ENCODE assay signal across 20 mouse cellular contexts in genomic region chr1:192457037-192457436, GRCm38 (mm10).
"Had no signal": no experiment of that assay in that cellular context is flagged by ENCODE, and none has a peak within 500 bp of the region (broad histone marks: within the 10 kb centered on the region; RNA-seq: fewer than 3 reads in every experiment).

No protein-coding gene starts in this region.

- H3K9me3 ChIP-seq: heart, embryonic 10.5 days; heart, embryonic 12.5 days; hindbrain, embryonic 10.5 days; hindbrain, embryonic 12.5 days; kidney, embryonic 15.5 days; limb, embryonic 13.5 days; limb, embryonic 15.5 days; liver, embryonic 12.5 days had no signal

- H3K27ac ChIP-seq: gastrocnemius, adult 2 months; heart, embryonic 10.5 days; hindbrain, embryonic 10.5 days; hindbrain, embryonic 12.5 days; hindbrain, embryonic 14.5 days; kidney, embryonic 15.5 days; kidney, postnatal 0 days; limb, embryonic 13.5 days; limb, embryonic 15.5 days; liver, embryonic 12.5 days; liver, embryonic 14.5 days had no signal

- ATAC-seq: hindbrain, embryonic 16.5 days; inflammation-experienced regulatory T-cells, adult 6 months; liver, embryonic 12.5 days had no signal

- H3K4me3 ChIP-seq: gastrocnemius, adult 2 months; heart, embryonic 10.5 days; heart, embryonic 12.5 days; hindbrain, embryonic 10.5 days; hindbrain, embryonic 12.5 days; kidney, embryonic 15.5 days; limb, embryonic 13.5 days; limb, embryonic 15.5 days; liver, embryonic 12.5 days had no signal

- H3K9ac ChIP-seq: heart, embryonic 12.5 days; hindbrain, embryonic 12.5 days; hindbrain, embryonic 14.5 days; kidney, embryonic 15.5 days; limb, embryonic 13.5 days; limb, embryonic 15.5 days; liver, embryonic 12.5 days; liver, embryonic 14.5 days had no signal

- H3K4me2 ChIP-seq: heart, embryonic 12.5 days; hindbrain, embryonic 12.5 days; hindbrain, embryonic 14.5 days; kidney, embryonic 15.5 days; limb, embryonic 13.5 days; limb, embryonic 15.5 days; liver, embryonic 12.5 days had no signal

- H3K36me3 ChIP-seq: heart, embryonic 10.5 days; heart, embryonic 12.5 days; hindbrain, embryonic 10.5 days; hindbrain, embryonic 12.5 days; kidney, embryonic 15.5 days; limb, embryonic 13.5 days; limb, embryonic 15.5 days; liver, embryonic 12.5 days had no signal

- H3K27me3 ChIP-seq: heart, embryonic 12.5 days; hindbrain, embryonic 12.5 days; kidney, embryonic 15.5 days; limb, embryonic 13.5 days; limb, embryonic 15.5 days; liver, embryonic 12.5 days had no signal

- DNase-seq: gastrocnemius, postnatal 25 days; kidney, adult 11 months; kidney, adult 2 months; kidney, adult 9 months; layer of hippocampus, adult 9-11 months; layer of hippocampus, postnatal 36 days had no signal

- H3K4me1 ChIP-seq: heart, embryonic 10.5 days; hindbrain, embryonic 12.5 days; liver, embryonic 12.5 days had no signal
